Mouse (Mus musculus): ENCODE measurements around the gene Oscar. TPM values are rescaled to one million over a fixed set of nuclear protein-coding genes. Genes with fewer than 3 reads are reported as not detected.

Oscar gene
- 2.0 and 2.9 TPM in 2 replicates for polyA plus RNA-seq (2012; rRNA removed)

DNA sequence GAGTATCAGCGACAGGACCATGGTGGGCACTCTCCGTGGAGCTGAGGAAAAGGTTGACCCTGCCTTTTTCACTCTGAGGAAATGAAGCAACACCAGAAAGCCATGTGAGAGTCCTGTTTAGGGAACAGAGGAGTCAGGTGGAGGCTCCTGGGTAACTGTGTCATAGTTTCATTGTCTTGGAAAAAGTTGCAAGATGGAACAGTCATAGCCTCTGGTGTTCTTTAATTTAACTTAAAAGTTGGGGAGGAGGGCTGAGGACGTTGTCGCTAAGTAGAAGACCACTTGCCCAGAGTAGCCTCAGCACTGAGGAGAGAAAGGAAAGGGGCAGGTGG, at the start of gene Oscar:
TSS of gene Oscar (minus strand) at position 101 of the 332 bp plus-strand sequence.

GRCm38 (mm10) chr7:3665215-3666114, 49.5 kb upstream of the Oscar start, which contains the start of gene Leng1:
Leng1 (minus strand) TSS chr7:3665840.

DNA sequence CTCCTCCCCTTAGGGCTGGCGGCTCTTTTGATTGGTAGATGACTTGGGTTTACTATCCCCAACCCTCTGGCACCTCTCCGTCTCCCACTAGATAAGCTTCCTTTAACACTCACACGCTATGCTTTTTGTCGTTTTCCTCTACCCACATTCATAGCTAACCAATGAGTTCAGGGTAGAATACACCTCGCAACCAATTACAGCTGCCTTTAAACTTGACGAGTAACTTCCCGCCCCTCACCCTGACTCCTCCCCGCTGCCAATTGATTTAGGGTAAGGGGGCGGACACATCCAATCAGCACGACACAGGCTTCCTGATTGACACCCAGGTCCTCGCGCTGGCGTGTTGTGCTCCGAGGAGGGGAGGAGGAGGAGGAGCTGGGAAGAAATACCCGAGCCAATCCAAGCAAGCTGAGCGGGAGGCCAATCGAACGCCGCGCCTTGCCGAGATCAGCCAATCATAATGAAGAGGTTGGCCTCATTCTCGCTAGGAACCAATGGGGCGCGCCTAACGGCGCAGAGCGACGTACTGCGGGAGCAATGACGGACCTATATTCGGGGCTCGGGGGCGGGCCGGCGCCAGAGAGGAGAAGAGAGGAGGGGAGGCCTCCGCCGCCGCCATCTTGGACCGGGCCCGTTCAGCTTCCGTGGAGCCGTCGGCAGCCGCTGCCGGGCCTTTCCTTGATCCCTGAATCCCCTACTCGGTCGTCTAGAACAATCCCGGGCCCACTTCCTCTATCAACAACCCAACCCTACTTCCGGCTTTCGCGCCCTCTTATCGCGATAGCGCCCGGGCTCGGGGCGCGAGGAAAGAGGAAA, 28.9 kb upstream of the Oscar start, which contains the start of gene Cnot3:
TSS of gene Cnot3 (plus strand) at position 597 of the 816 bp plus-strand sequence.

GRCm38 (mm10) chr7:3629543-3630477, 13.9 kb upstream of the Oscar start, which contains the start of the genes Tfpt and Prpf31:
Tfpt (minus strand) TSS chr7:3629929.
Prpf31 (plus strand) TSS chr7:3629985.

DNA sequence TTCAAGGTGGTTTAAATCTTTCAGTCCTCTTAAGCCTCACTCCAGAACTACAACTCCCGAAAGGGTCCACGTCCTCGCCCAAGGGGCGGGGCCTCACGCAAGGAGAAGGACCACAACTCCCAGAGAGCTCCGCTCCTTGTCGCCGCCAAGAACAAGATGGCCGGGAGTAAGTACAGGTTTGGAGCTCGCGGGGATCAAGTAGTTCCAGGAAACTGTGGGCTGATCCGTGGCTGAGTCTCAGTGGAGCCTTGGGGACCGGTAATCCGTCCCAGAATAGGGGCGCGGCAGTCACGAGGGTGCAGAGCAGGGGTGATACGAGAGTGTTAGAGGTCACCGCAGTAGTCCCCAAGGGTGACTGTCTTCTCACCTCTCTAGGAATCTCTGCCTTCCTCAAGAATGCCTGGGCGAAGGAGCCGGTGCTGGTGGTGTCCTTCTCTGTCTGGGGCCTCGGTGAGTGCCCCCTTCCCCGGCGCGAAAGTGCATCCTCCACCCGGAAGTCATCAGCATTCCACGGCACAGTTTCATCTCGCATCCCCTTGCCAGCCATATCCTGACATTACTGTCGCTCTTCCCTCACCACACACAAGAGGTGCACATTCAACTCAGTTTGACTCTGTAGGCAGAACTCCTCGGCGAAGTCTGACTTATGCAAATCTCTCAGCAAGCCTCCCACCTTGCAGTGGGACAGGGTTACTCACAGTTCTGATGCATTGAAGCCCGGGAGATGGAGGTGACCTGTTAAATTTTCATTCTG, 1.5 kb upstream of the Oscar start, which contains the start of gene Ndufa3:
TSS of gene Ndufa3 (plus strand) at position 132 of the 754 bp plus-strand sequence.

Other genes starting within 250 kb of the Oscar start
- 27.4 and 34.5 TPM in 2 replicates for gene Cacng8, start 225.5 kb downstream of the Oscar start, polyA plus RNA-seq (2012; rRNA removed)
- 0.26 and 0.79 TPM in 2 replicates for gene Cacng6, start 192.0 kb downstream of the Oscar start, polyA plus RNA-seq (2012; rRNA removed)
- gene Tarm1, start 113.5 kb downstream of the Oscar start, polyA plus RNA-seq (2012; rRNA removed), result 0.05 TPM in 1 of 2 replicates, not detected in the other
- gene Ndufa3, start 1.2 kb upstream of the Oscar start, polyA plus RNA-seq (2012; rRNA removed), result 267 and 278 TPM in 2 replicates
- 36.2 and 36.8 TPM in 2 replicates for gene Tfpt, start 13.8 kb upstream of the Oscar start, polyA plus RNA-seq (2012; rRNA removed)
- gene Prpf31, start 13.8 kb upstream of the Oscar start, polyA plus RNA-seq (2012; rRNA removed), result 68.3 and 70.2 TPM in 2 replicates
- gene Cnot3, start 29.1 kb upstream of the Oscar start, polyA plus RNA-seq (2012; rRNA removed), result 38.3 and 44.8 TPM in 2 replicates
- gene Leng1, start 49.7 kb upstream of the Oscar start, polyA plus RNA-seq (2012; rRNA removed), result 8.5 and 10.0 TPM in 2 replicates
- gene Tmc4, start 61.4 kb upstream of the Oscar start, polyA plus RNA-seq (2012; rRNA removed), result 14.6 and 16.1 TPM in 2 replicates
- 188 and 193 TPM in 2 replicates for gene Tsen34, start 76.7 kb upstream of the Oscar start, polyA plus RNA-seq (2012; rRNA removed)
- 90.4 and 97.2 TPM in 2 replicates for gene Mboat7, start 77.4 kb upstream of the Oscar start, polyA plus RNA-seq (2012; rRNA removed)
- gene Rps9, start 87.8 kb upstream of the Oscar start, polyA plus RNA-seq (2012; rRNA removed), result 2,244 and 2,252 TPM in 2 replicates
- 0.23 and 0.28 TPM in 2 replicates for gene Pirb, start 104.2 kb upstream of the Oscar start, polyA plus RNA-seq (2012; rRNA removed)
- gene Gm15448, start 209.5 kb upstream of the Oscar start, polyA plus RNA-seq (2012; rRNA removed), result not detected in 2 replicates
- not detected in 2 replicates for gene Pira2, start 228.9 kb upstream of the Oscar start, polyA plus RNA-seq (2012; rRNA removed)